Mouse (Mus musculus): ENCODE measurements around the gene Dpm1.

- TF ChIP-seq EP300 (IDR thresholded peaks at IDR 0.05; ENCODE audit: low read depth), result no peak
- TF ChIP-seq CTCF (IDR thresholded peaks at IDR 0.05; ENCODE audit: low read depth), result peak; percentile 23; the same call in 1 of the 2 replicates
Observed at GRCm38 (mm10) chr2:168248856-168249245, 18.5 kb upstream of the Dpm1 start.

Data from heart, postnatal 0 days (tissue).